Mouse (Mus musculus) mature B cell (primary cell): ENCODE data around the gene Abcc12.

Experiments
- in situ Hi-C: fragments of 300-500 bp; cut with MboI; formaldehyde crosslinking; loops from 2 replicates; pipeline ENCODE4 v1.14.3; 2019

Gene Abcc12

DNA sequence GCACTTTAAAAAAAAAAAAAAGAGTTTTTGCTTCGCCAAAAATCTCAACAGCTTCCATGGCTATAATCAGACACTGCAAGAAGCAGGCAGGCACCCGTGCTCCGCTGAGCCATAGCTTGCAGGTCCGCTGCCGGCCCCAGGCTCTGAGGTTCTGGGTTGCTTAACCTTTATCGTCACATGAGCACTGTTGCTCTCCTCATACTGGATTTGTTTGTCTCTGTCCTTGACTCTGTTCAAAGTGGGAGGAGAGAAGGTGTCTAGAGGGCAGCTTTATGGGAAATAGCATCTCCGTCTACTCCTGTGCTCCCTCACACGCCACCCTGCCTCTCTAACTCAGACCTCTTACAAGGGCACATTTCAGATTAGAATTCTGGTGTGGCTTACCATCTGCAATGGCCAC lies 1.8 kb downstream of the Abcc12 start:
- in situ Hi-C loops = no loop called here

GRCm38 (mm10) chr8:86578076-86578475 lies 2.4 kb downstream of the Abcc12 start:
- in situ Hi-C loops = no loop called here

GRCm38 (mm10) chr8:86577547-86577946 lies 2.9 kb downstream of the Abcc12 start:
- in situ Hi-C loops = no loop called here

GRCm38 (mm10) chr8:86563674-86564073 lies 16.8 kb downstream of the Abcc12 start:
- in situ Hi-C loops = no loop called here

DNA sequence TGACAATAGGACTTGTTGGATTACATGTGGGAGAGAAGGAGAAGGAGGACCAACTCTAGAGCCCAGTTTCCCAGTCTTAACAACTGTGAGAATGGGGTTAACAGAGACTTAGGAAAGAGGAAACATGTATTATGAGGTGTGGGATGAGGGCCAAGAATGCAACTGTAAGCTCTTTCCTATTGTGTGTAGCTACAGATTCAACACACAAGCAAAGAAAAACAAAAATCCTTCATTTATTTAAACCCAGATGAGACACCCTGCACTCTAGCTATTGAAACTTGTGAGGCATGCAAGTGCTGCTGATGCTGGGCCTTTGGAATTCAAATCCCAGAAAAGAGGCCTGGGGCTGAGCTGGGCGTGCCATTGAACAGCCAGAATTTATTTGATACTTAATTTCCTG lies 18.7 kb downstream of the Abcc12 start:
- in situ Hi-C loops = no loop called here

GRCm38 (mm10) chr8:86560688-86561065 lies 19.8 kb downstream of the Abcc12 start:
- in situ Hi-C loops = no loop called here

GRCm38 (mm10) chr8:86559947-86560687 lies 20.4 kb downstream of the Abcc12 start:
- in situ Hi-C loops = no loop called here

GRCm38 (mm10) chr8:86557186-86558045 lies 23.1 kb downstream of the Abcc12 start:
- in situ Hi-C loops = no loop called here

DNA sequence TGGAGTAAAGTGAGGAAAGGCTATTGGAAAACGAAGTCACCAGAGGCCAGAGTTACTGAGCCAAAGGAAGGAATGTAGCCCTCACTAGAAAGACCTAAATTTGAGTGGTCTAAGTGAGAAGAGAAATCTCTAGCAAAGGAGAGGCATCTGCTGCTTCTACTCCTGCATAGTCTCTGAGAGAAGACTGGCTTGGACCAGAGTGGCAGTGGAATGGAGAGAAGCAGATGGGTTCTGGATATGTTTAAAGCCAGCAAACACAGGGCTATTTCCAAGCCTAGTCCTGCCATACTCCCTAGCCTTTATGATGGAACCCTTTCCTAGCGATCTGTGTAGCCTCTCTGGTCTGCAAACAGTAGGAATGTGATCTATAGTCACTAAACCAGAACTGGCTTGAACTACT lies 24.9 kb downstream of the Abcc12 start:
- in situ Hi-C loops = no loop called here

DNA sequence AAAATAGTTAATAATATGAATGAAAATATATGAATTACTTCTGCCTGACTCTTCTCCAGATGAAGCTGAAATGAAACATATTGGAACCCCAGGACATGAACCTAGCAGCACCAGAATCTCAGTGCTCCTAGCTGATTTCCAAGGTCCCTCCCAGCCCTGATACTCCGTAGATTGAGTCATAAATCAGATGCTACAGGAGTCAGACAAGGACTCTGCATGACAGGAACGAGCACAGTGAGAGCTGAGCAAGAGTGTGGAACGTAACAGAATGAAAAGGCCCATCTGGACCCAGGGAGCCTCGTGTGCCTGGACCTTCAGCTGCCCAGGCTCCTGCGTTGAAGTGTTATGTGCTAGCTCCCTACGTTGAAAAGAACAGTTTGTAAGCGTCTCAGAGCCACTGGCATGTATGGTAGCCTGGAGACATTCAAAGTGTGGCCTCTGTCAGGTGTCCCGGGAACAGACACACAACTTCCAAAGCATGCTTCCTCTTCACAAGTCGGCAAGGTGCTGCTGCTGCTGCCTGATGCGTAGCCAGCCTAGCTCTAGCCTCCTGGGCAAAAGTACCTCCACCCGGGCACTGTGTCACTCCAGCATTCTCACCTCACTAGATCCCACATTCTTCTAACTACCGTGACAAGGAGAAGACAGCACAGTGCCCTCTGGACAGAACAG lies 26.1 kb downstream of the Abcc12 start:
- in situ Hi-C loops = no loop called here

DNA sequence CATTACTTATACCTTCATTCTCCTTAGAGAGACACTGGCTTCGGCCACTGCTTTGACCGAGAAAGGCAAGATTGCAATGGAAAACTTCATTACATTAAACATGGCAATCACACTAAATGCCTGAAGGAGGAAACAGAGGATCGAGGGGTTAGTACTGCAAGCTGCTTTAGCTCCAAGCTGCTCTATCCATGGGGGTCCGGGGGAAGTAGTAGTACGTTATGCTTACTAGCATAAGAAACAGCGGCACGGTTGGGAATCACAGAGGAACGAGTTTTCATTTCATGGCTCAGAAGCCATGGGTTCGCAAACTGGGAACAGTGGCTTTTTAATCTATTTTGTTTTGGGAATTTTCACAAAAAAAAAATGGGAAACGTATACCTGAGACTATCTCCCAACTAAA lies 30.0 kb downstream of the Abcc12 start:
- in situ Hi-C loops = no loop called here

GRCm38 (mm10) chr8:86546001-86546400 lies 34.5 kb downstream of the Abcc12 start:
- in situ Hi-C loops = no loop called here

GRCm38 (mm10) chr8:86540906-86541305 lies 39.6 kb downstream of the Abcc12 start:
- in situ Hi-C loops = no loop called here

GRCm38 (mm10) chr8:86540376-86540775 lies 40.1 kb downstream of the Abcc12 start:
- in situ Hi-C loops = no loop called here

- in situ Hi-C loops = no loop called here
These were observed 43.9 kb downstream of the Abcc12 start for GRCm38 (mm10) chr8:86536663-86536987.

- in situ Hi-C loops = no loop called here
These were observed 44.5 kb downstream of the Abcc12 start for GRCm38 (mm10) chr8:86535791-86536662.

DNA sequence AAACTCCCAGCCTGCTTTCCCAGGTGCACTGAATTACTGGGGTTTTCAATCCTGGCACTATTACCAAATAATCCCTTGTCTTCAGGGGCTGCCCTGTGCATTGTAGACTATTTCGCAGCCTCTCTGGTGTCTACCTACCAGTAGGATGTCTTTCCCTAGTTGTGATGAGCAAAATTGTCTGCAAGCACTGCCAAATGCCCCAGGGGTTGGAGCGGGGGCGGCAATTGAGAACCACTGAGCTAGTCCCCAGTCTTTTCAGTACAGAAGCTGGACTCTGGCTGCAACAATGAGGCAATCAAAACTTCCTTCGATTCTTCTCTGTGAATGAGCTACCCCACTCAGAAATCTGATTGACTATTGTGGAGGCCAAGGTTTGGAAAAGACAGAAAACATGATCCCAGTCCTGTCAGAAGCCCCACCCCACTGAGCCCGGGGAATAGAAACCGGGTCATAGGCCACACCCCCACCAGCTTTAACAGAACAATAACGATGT lies 45.4 kb downstream of the Abcc12 start:
- in situ Hi-C loops = no loop called here

GRCm38 (mm10) chr8:86529714-86530113 lies 50.8 kb downstream of the Abcc12 start:
- in situ Hi-C loops = no loop called here

DNA sequence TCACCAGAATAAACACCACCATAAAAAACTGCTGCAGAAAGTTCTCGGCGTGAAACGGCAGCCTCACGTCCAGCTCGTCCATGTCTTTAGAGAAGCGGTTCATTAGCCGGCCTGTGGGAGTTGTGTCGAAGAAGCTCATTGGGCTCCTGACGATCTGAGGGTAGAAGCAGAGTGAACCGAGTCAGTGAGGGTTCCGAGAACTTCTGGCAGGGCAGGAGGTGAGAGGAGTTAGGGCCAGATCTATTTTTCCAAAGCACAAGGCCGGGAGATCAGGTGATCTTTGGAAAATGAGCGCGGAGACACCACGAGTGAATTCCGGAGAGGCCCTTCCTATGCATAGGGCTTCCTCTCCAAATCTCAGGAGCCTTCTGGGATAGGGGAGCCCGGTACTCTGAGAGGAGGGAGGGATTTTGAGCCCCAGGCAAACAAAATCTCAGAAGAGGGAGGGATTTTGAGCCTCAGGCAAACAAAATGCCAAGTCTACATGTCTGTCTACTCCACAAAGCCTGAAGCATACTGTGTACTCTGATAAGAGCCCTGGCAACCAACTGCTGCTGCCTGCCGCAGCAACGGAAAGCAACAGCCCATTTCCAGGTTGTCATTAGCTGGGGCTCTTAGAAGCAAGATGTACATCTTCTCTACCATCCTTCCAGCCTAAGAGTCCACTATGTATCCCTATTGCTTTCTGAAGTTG lies 53.0 kb downstream of the Abcc12 start:
- in situ Hi-C loops = no loop called here

GRCm38 (mm10) chr8:86526808-86527207 lies 53.7 kb downstream of the Abcc12 start:
- in situ Hi-C loops = no loop called here

GRCm38 (mm10) chr8:86514203-86514602 lies 66.3 kb downstream of the Abcc12 start:
- in situ Hi-C loops = no loop called here
